Mouse (Mus musculus) heart, postnatal 0 days (tissue): ENCODE data around the gene Pfkl. TPM values are rescaled to one million over a fixed set of nuclear protein-coding genes. Genes with fewer than 3 reads are reported as not detected.
"Not testable (repeated sequence)": the region's sequence is repeated elsewhere in the genome, so short reads cannot be mapped to it uniquely, and the experiment has no call there.

Experiments
- ATAC-seq: fragments of 200-750 bp; cut with Nextera tagmentation; 2 replicates; pipeline ENCODE4 v1.8.0; 2017; ENCODE audit warnings: low read depth, moderate number of reproducible peaks, moderate library complexity; ENCODE audit not compliant: insufficient read depth
- DNase-seq: peaks from one replicate; pipeline ENCODE4 v3.0.0-alpha.2; 2016; ENCODE audit warnings: low spot score
- H3K27ac ChIP-seq: fragments of 300-500 bp; sonication (generic); 2 replicates; pipeline ENCODE4 v1.5.1; 2014; ENCODE audit warnings: low read depth, mild to moderate bottlenecking
- H3K27me3 ChIP-seq: fragments of 300-500 bp; sonication (generic); 2 replicates; pipeline ENCODE4 v1.6.1; 2014; ENCODE audit warnings: low read length, mixed read lengths; ENCODE audit not compliant: control insufficient read depth, insufficient read depth
- H3K36me3 ChIP-seq: fragments of 300-500 bp; sonication (generic); replicated peaks from 2 replicates; pipeline ENCODE4 v1.6.1; 2014; ENCODE audit warnings: low read length, mixed read lengths; ENCODE audit not compliant: control insufficient read depth, insufficient read depth
- H3K4me1 ChIP-seq: fragments of 300-500 bp; sonication (generic); 2 replicates; pipeline ENCODE4 v1.6.1; 2014; ENCODE audit warnings: antibody characterized with exemption; ENCODE audit not compliant: control insufficient read depth, insufficient read depth
- H3K4me2 ChIP-seq: fragments of 300-500 bp; sonication (generic); 2 replicates; pipeline ENCODE4 v1.6.1; 2014; ENCODE audit warnings: low read depth, mild to moderate bottlenecking, low read length, moderate library complexity
- H3K4me3 ChIP-seq: fragments of 300-500 bp; sonication (generic); 2 replicates; pipeline ENCODE4 v1.5.1; 2014; ENCODE audit warnings: low read depth, low read length
- H3K9ac ChIP-seq: fragments of 300-500 bp; sonication (generic); replicated peaks from 2 replicates; pipeline ENCODE4 v1.6.1; 2014; ENCODE audit warnings: low read depth, low read length, mixed read lengths
- H3K9me3 ChIP-seq: fragments of 300-500 bp; sonication (generic); replicated peaks from 2 replicates; pipeline ENCODE4 v1.6.1; 2016; ENCODE audit warnings: low read length; ENCODE audit not compliant: control insufficient read depth
- CTCF ChIP-seq: IDR thresholded peaks from 2 replicates; pipeline ENCODE4 v1.5.1; 2016; ENCODE audit warnings: antibody characterized with exemption, control low read depth, low read depth
- EP300 ChIP-seq: IDR thresholded peaks from 2 replicates; pipeline ENCODE4 v1.6.1; 2016; ENCODE audit warnings: antibody characterized with exemption, low read depth
- WGBS: fragments of 180-500 bp; shearing (Covaris S2); extraction: QIAGEN DNeasy Blood & Tissue Kit; methylation state at CpG from one replicate; pipeline ENCODE4 v1.1.7; 2014; 5-methylcytosine and 5-hydroxymethylcytosine counted together
- polyA plus RNA-seq: library from polyadenylated mRNA; unstranded; fragments of >200 nt; fragmentation: Nextera tagmentation; extraction: Ambion mirVana; gene quantifications from 2 replicates; pipeline ENCODE4 v1.2.1, GENCODE M21; 2015
- total RNA-seq: library from RNA; depleted of rRNA; stranded (reverse); fragments of >200 nt; gene quantifications from 2 replicates; pipeline ENCODE4 v1.2.3, GENCODE M21; 2014; ENCODE audit warnings: low replicate concordance

Pfkl gene
- total and polyA plus RNA-seq, 2 experiments from 2014 or later, result 68.9 to 353 TPM

- H3K4me1 ChIP-seq, result 0 out of 2 replicates have a peak, but pooled peaks cover 4% of the 10 kb centered on the region
- no peak within 1 kb of the TSS for H3K9ac ChIP-seq
- ATAC-seq (no peak), DNase-seq (no peak)
- H3K4me2 ChIP-seq, result no peak within 1 kb of the TSS
- 81% methylated on average over 5 of the region's 5 CpGs for WGBS
- H3K36me3 ChIP-seq, result no peaks in the 10 kb centered on the region
- H3K27me3 ChIP-seq, result peaks cover 13% of the 10 kb centered on the region
- H3K4me3 ChIP-seq, result no peak within 1 kb of the TSS
- TF ChIP-seq EP300 (no peak), CTCF (no peak)
- H3K27ac ChIP-seq, result no peak within 1 kb of the TSS
- no peaks in the 10 kb centered on the region for H3K9me3 ChIP-seq
These were observed 31.8 kb upstream of the Pfkl start, which contains the start of gene Dnmt3l for GRCm38 (mm10) chr10:78041647-78042046. Gene Dnmt3l (plus strand): TSS chr10:78041947.

GRCm38 (mm10) chr10:78037139-78037538, 27.3 kb upstream of the Pfkl start:
- ATAC-seq (no peak), DNase-seq (no peak)
- WGBS, result 81% methylated on average over 4 of the region's 4 CpGs
- H3K4me2 ChIP-seq, result no peak overlapping the region
- H3K9ac ChIP-seq, result no peak overlapping the region
- no peak overlapping the region for H3K27ac ChIP-seq
- H3K36me3 ChIP-seq, result no peaks in the 10 kb centered on the region
- H3K9me3 ChIP-seq, result no peaks in the 10 kb centered on the region
- H3K4me1 ChIP-seq, result no peaks in the 10 kb centered on the region
- no peak overlapping the region for H3K4me3 ChIP-seq
- 0 out of 2 replicates have a peak, but pooled peaks cover 5% of the 10 kb centered on the region for H3K27me3 ChIP-seq
- TF ChIP-seq CTCF (no peak), EP300 (no peak)

GRCm38 (mm10) chr10:78031987-78032386, 22.1 kb upstream of the Pfkl start:
- Histone ChIP-seq H3K9ac (no peak overlapping the region), H3K4me3 (no peak overlapping the region), H3K36me3 (no peaks in the 10 kb centered on the region), H3K4me1 (no peaks in the 10 kb centered on the region), H3K9me3 (no peaks in the 10 kb centered on the region), H3K4me2 (no peak overlapping the region), H3K27me3 (0 out of 2 replicates have a peak, but pooled peaks cover 3% of the 10 kb centered on the region), H3K27ac (no peak overlapping the region)
- WGBS, result 78% methylated on average over 2 of the region's 2 CpGs
- ATAC-seq (no peak), DNase-seq (no peak)
- TF ChIP-seq CTCF (no peak), EP300 (no peak)

GRCm38 (mm10) chr10:78029080-78029479, 19.2 kb upstream of the Pfkl start:
- H3K4me2 ChIP-seq, result no peak overlapping the region
- ATAC-seq (no peak), DNase-seq (no peak)
- H3K9ac ChIP-seq, result no peak overlapping the region
- TF ChIP-seq EP300 (no peak), CTCF (no peak)
- no peak overlapping the region for H3K27ac ChIP-seq
- 90% methylated on average over 1 of the region's 1 CpGs for WGBS
- no peaks in the 10 kb centered on the region for H3K36me3 ChIP-seq
- no peaks in the 10 kb centered on the region for H3K4me1 ChIP-seq
- no peak overlapping the region for H3K4me3 ChIP-seq
- H3K27me3 ChIP-seq, result 0 out of 2 replicates have a peak, but pooled peaks cover 3% of the 10 kb centered on the region
- no peaks in the 10 kb centered on the region for H3K9me3 ChIP-seq

GRCm38 (mm10) chr10:78028129-78028528, 18.2 kb upstream of the Pfkl start:
- ATAC-seq (peak; percentile 64), DNase-seq (peak; percentile 72)
- H3K36me3 ChIP-seq, result no peaks in the 10 kb centered on the region
- 5% methylated on average over 5 of the region's 5 CpGs for WGBS
- 0 out of 2 replicates have a peak, but pooled peaks cover 3% of the 10 kb centered on the region for H3K27me3 ChIP-seq
- no peak overlapping the region for H3K4me2 ChIP-seq
- no peaks in the 10 kb centered on the region for H3K4me1 ChIP-seq
- H3K27ac ChIP-seq, result no peak overlapping the region
- H3K9me3 ChIP-seq, result no peaks in the 10 kb centered on the region
- TF ChIP-seq EP300 (no peak), CTCF (peak; percentile 95)
- no peak overlapping the region for H3K9ac ChIP-seq
- H3K4me3 ChIP-seq, result no peak overlapping the region

- DNase-seq, H3K9me3 ChIP-seq, H3K4me2 ChIP-seq, ATAC-seq, H3K4me1 ChIP-seq, H3K4me3 ChIP-seq, H3K27me3 ChIP-seq, H3K9ac ChIP-seq, H3K27ac ChIP-seq, H3K36me3 ChIP-seq: not testable (repeated sequence)
- peak; percentile 45 for TF ChIP-seq CTCF
- WGBS, result 63% methylated on average over 6 of the region's 8 CpGs
These were observed 15.6 kb upstream of the Pfkl start for GRCm38 (mm10) chr10:78025453-78025852.

GRCm38 (mm10) chr10:78019984-78020383, 10.1 kb upstream of the Pfkl start:
- WGBS, result 98% methylated on average over 6 of the region's 11 CpGs

More at GRCm38 (mm10) chr10:78019984-78020383, 10.1 kb upstream of the Pfkl start:
- H3K9ac ChIP-seq, H3K4me3 ChIP-seq, DNase-seq, ATAC-seq, H3K27ac ChIP-seq, H3K4me1 ChIP-seq, H3K4me2 ChIP-seq, H3K36me3 ChIP-seq, H3K27me3 ChIP-seq, H3K9me3 ChIP-seq: not testable (repeated sequence)
